Mouse (Mus musculus) heart, postnatal 0 days (tissue): Measurements from ENCODE around the gene Lsm7. TPM values are rescaled to one million over a fixed set of nuclear protein-coding genes. Genes with fewer than 3 reads are reported as not detected.
A peak's percentile ranks its signal among the peaks of the same experiment; 100 is the strongest.

Experiments
- ATAC-seq: fragments of 200-750 bp; cut with Nextera tagmentation; 2 replicates; pipeline ENCODE4 v1.8.0; 2017; ENCODE audit warnings: low read depth, moderate number of reproducible peaks, moderate library complexity; ENCODE audit not compliant: insufficient read depth
- DNase-seq: peaks from one replicate; pipeline ENCODE4 v3.0.0-alpha.2; 2016; ENCODE audit warnings: low spot score
- H3K27ac ChIP-seq: fragments of 300-500 bp; sonication (generic); 2 replicates; pipeline ENCODE4 v1.5.1; 2014; ENCODE audit warnings: low read depth, mild to moderate bottlenecking
- H3K27me3 ChIP-seq: fragments of 300-500 bp; sonication (generic); 2 replicates; pipeline ENCODE4 v1.6.1; 2014; ENCODE audit warnings: low read length, mixed read lengths; ENCODE audit not compliant: control insufficient read depth, insufficient read depth
- H3K36me3 ChIP-seq: fragments of 300-500 bp; sonication (generic); replicated peaks from 2 replicates; pipeline ENCODE4 v1.6.1; 2014; ENCODE audit warnings: low read length, mixed read lengths; ENCODE audit not compliant: control insufficient read depth, insufficient read depth
- H3K4me1 ChIP-seq: fragments of 300-500 bp; sonication (generic); 2 replicates; pipeline ENCODE4 v1.6.1; 2014; ENCODE audit warnings: antibody characterized with exemption; ENCODE audit not compliant: control insufficient read depth, insufficient read depth
- H3K4me2 ChIP-seq: fragments of 300-500 bp; sonication (generic); 2 replicates; pipeline ENCODE4 v1.6.1; 2014; ENCODE audit warnings: low read depth, mild to moderate bottlenecking, low read length, moderate library complexity
- H3K4me3 ChIP-seq: fragments of 300-500 bp; sonication (generic); 2 replicates; pipeline ENCODE4 v1.5.1; 2014; ENCODE audit warnings: low read depth, low read length
- H3K9ac ChIP-seq: fragments of 300-500 bp; sonication (generic); replicated peaks from 2 replicates; pipeline ENCODE4 v1.6.1; 2014; ENCODE audit warnings: low read depth, low read length, mixed read lengths
- H3K9me3 ChIP-seq: fragments of 300-500 bp; sonication (generic); replicated peaks from 2 replicates; pipeline ENCODE4 v1.6.1; 2016; ENCODE audit warnings: low read length; ENCODE audit not compliant: control insufficient read depth
- CTCF ChIP-seq: IDR thresholded peaks from 2 replicates; pipeline ENCODE4 v1.5.1; 2016; ENCODE audit warnings: antibody characterized with exemption, control low read depth, low read depth
- EP300 ChIP-seq: IDR thresholded peaks from 2 replicates; pipeline ENCODE4 v1.6.1; 2016; ENCODE audit warnings: antibody characterized with exemption, low read depth
- WGBS: fragments of 180-500 bp; shearing (Covaris S2); extraction: QIAGEN DNeasy Blood & Tissue Kit; methylation state at CpG from one replicate; pipeline ENCODE4 v1.1.7; 2014; 5-methylcytosine and 5-hydroxymethylcytosine counted together
- microRNA counts: library from miRNA; unstranded; fragments of <30 nt; microRNA quantifications from one replicate; lab custom pipeline; 2015
- microRNA-seq: library from miRNA; unstranded; fragments of <30 nt; microRNA quantifications from one replicate; pipeline ENCODE4, GENCODE M21; 2016
- polyA plus RNA-seq: library from polyadenylated mRNA; unstranded; fragments of >200 nt; fragmentation: Nextera tagmentation; extraction: Ambion mirVana; gene quantifications from 2 replicates; pipeline ENCODE4 v1.2.1, GENCODE M21; 2015
- total RNA-seq: library from RNA; depleted of rRNA; stranded (reverse); fragments of >200 nt; gene quantifications from 2 replicates; pipeline ENCODE4 v1.2.3, GENCODE M21; 2014; ENCODE audit warnings: low replicate concordance; rRNA removed

Gene Lsm7
- total and polyA plus RNA-seq, 2 experiments from 2014 or later: 118 to 162 TPM

GRCm38 (mm10) chr10:80804916-80805315, 50.1 kb downstream of the Lsm7 start, which contains the start of gene Amh:
Amh (plus strand) TSS chr10:80805243.
- Histone ChIP-seq H3K36me3 (peaks cover 39% of the 10 kb centered on the region), H3K27me3 (no peaks in the 10 kb centered on the region), H3K4me2 (no peak within 1 kb of the TSS), H3K9ac (no peak within 1 kb of the TSS; the same call in 1 of the 2 replicates), H3K9me3 (no peaks in the 10 kb centered on the region), H3K4me1 (peaks cover 30% of the 10 kb centered on the region; the same call in 1 of the 2 replicates), H3K4me3 (no peak within 1 kb of the TSS), H3K27ac (no peak within 1 kb of the TSS)
- TF ChIP-seq EP300 (no peak), CTCF (no peak)
- WGBS: 43% methylated on average over 6 of the region's 6 CpGs
- DNase-seq: no peak
- ATAC-seq: no peak

- Histone ChIP-seq H3K36me3 (peaks cover 39% of the 10 kb centered on the region), H3K27ac (no peak overlapping the region), H3K9me3 (no peaks in the 10 kb centered on the region), H3K27me3 (no peaks in the 10 kb centered on the region), H3K9ac (no peak overlapping the region; the same call in 1 of the 2 replicates), H3K4me3 (no peak overlapping the region), H3K4me2 (no peak overlapping the region), H3K4me1 (peaks cover 33% of the 10 kb centered on the region)
- ATAC-seq: no peak
- no peak for TF ChIP-seq EP300
- TF ChIP-seq CTCF: no peak
- no peak for DNase-seq
- 95% methylated on average over 2 of the region's 2 CpGs for WGBS
Measured at GRCm38 (mm10) chr10:80804340-80804739, 50.7 kb downstream of the Lsm7 start.

DNA sequence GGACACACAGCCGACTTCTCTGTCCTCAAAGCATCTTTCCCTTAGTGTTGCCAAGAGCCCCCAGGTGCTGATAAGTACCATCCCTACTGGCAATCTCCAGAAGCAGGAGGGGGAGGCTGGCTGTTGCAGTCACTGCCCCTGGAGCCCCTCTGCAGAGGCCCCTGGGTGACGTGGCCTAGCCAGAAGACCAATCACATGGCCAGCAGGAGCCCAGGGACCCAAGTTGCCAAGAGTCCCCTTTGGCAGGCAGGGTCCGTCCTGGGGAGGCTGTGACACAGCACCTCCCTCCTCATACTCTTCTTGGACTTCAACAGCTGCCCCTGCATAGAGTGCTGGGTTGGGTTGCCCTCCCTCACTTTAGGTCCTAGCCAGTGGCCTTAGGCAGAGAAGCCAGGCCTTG, 52.0 kb downstream of the Lsm7 start:
- TF ChIP-seq CTCF: no peak
- no peak for TF ChIP-seq EP300
- Histone ChIP-seq H3K27me3 (no peaks in the 10 kb centered on the region), H3K36me3 (peaks cover 39% of the 10 kb centered on the region), H3K4me2 (no peak overlapping the region), H3K4me1 (peaks cover 22% of the 10 kb centered on the region), H3K9ac (no peak overlapping the region), H3K27ac (no peak overlapping the region), H3K9me3 (no peaks in the 10 kb centered on the region), H3K4me3 (no peak overlapping the region)
- WGBS: 61% methylated on average over 3 of the region's 3 CpGs
- no peak for ATAC-seq
- DNase-seq: no peak

MicroRNAs within 50 kb of the gene (microRNA counts, 519-probe panel; counts per million panel counts)
- not detected for microRNA mmu-miR-1982 (lab: Ali Mortazavi, UCI)

Small RNA genes lying within 50 kb of the gene (microRNA-seq; reads per million reads assigned to microRNA genes)
- 11.6 reads per million, percentile 31 among the genes with 10 or more reads in this experiment for gene Mir1982

Other genes with a start within 250 kb of the Lsm7 start
- gene Gm49322, start 249.2 kb downstream of the Lsm7 start, total RNA-seq: 0.23 and 1.3 TPM in 2 replicates
- gene Gm49322, start 249.2 kb downstream of the Lsm7 start, polyA plus RNA-seq: 0.33 and 0.38 TPM in 2 replicates
- 141 and 149 TPM in 2 replicates for gene Csnk1g2, start 232.4 kb downstream of the Lsm7 start, total RNA-seq
- gene Csnk1g2, start 232.4 kb downstream of the Lsm7 start, polyA plus RNA-seq: 69.1 and 75.6 TPM in 2 replicates
- gene Btbd2, start 198.1 kb downstream of the Lsm7 start, total RNA-seq: 92.2 and 108 TPM in 2 replicates
- gene Btbd2, start 198.1 kb downstream of the Lsm7 start, polyA plus RNA-seq: 36.7 and 40.6 TPM in 2 replicates
- gene Mknk2, start 177.1 kb downstream of the Lsm7 start, total RNA-seq: 150 and 174 TPM in 2 replicates
- 76.9 and 78.3 TPM in 2 replicates for gene Mknk2, start 177.1 kb downstream of the Lsm7 start, polyA plus RNA-seq
- gene Mob3a, start 153.2 kb downstream of the Lsm7 start, total RNA-seq: 15.0 and 15.6 TPM in 2 replicates
- gene Mob3a, start 153.2 kb downstream of the Lsm7 start, polyA plus RNA-seq: 10.8 and 11.5 TPM in 2 replicates
- gene Izumo4, start 153.0 kb downstream of the Lsm7 start, total RNA-seq: 6.6 and 6.9 TPM in 2 replicates
- 3.6 and 7.3 TPM in 2 replicates for gene Izumo4, start 153.0 kb downstream of the Lsm7 start, polyA plus RNA-seq
- gene Ap3d1, start 112.9 kb downstream of the Lsm7 start, total RNA-seq: 72.7 and 77.9 TPM in 2 replicates
- gene Ap3d1, start 112.9 kb downstream of the Lsm7 start, polyA plus RNA-seq: 31.6 and 34.3 TPM in 2 replicates
- 19.4 and 32.8 TPM in 2 replicates for gene Dot1l, start 100.0 kb downstream of the Lsm7 start, total RNA-seq
- 13.1 and 14.0 TPM in 2 replicates for gene Dot1l, start 100.0 kb downstream of the Lsm7 start, polyA plus RNA-seq
- gene Sf3a2, start 57.0 kb downstream of the Lsm7 start, total RNA-seq: 8.8 and 12.7 TPM in 2 replicates
- gene Sf3a2, start 57.0 kb downstream of the Lsm7 start, polyA plus RNA-seq: 25.2 and 26.0 TPM in 2 replicates
- gene Plekhj1, start 56.6 kb downstream of the Lsm7 start, total RNA-seq: 29.3 and 50.6 TPM in 2 replicates
- gene Plekhj1, start 56.6 kb downstream of the Lsm7 start, polyA plus RNA-seq: 41.8 and 44.4 TPM in 2 replicates
- gene Amh, start 50.0 kb downstream of the Lsm7 start, total RNA-seq: 4.0 TPM in 1 of 2 replicates, not detected in the other
- 0.18 and 0.22 TPM in 2 replicates for gene Amh, start 50.0 kb downstream of the Lsm7 start, polyA plus RNA-seq
- gene Jsrp1, start 41.7 kb downstream of the Lsm7 start, total RNA-seq: 2.2 TPM in 1 of 2 replicates, not detected in the other
- gene Jsrp1, start 41.7 kb downstream of the Lsm7 start, polyA plus RNA-seq: 2.3 and 2.7 TPM in 2 replicates
- 2,373 and 2,460 TPM in 2 replicates for gene Oaz1, start 28.6 kb downstream of the Lsm7 start, total RNA-seq
- gene Oaz1, start 28.6 kb downstream of the Lsm7 start, polyA plus RNA-seq: 1,975 and 1,990 TPM in 2 replicates
- 0.92 and 4.2 TPM in 2 replicates for gene Lingo3, start 11.2 kb downstream of the Lsm7 start, total RNA-seq
- gene Lingo3, start 11.2 kb downstream of the Lsm7 start, polyA plus RNA-seq: 1.1 and 1.5 TPM in 2 replicates
- 35.7 and 44.4 TPM in 2 replicates for gene Sppl2b, start 66 bp upstream of the Lsm7 start, total RNA-seq
- 23.3 and 24.2 TPM in 2 replicates for gene Sppl2b, start 66 bp upstream of the Lsm7 start, polyA plus RNA-seq
- gene Tmprss9, start 16.6 kb upstream of the Lsm7 start, total RNA-seq: not detected in 2 replicates
- 0.03 TPM in 1 of 2 replicates, not detected in the other for gene Tmprss9, start 16.6 kb upstream of the Lsm7 start, polyA plus RNA-seq
- 163 and 256 TPM in 2 replicates for gene Timm13, start 45.8 kb upstream of the Lsm7 start, total RNA-seq
- gene Timm13, start 45.8 kb upstream of the Lsm7 start, polyA plus RNA-seq: 355 and 386 TPM in 2 replicates
- 13.9 and 18.9 TPM in 2 replicates for gene Lmnb2, start 63.0 kb upstream of the Lsm7 start, total RNA-seq
- gene Lmnb2, start 63.0 kb upstream of the Lsm7 start, polyA plus RNA-seq: 9.1 and 9.7 TPM in 2 replicates
- gene Gadd45b, start 74.9 kb upstream of the Lsm7 start, total RNA-seq: 18.9 and 26.8 TPM in 2 replicates
- 22.3 and 28.0 TPM in 2 replicates for gene Gadd45b, start 74.9 kb upstream of the Lsm7 start, polyA plus RNA-seq
- gene Gng7, start 159.7 kb upstream of the Lsm7 start, total RNA-seq: 0.11 and 0.93 TPM in 2 replicates
- gene Gng7, start 159.7 kb upstream of the Lsm7 start, polyA plus RNA-seq: 0.64 and 0.85 TPM in 2 replicates
- gene Diras1, start 170.5 kb upstream of the Lsm7 start, total RNA-seq: not detected in 2 replicates
- not detected in 2 replicates for gene Diras1, start 170.5 kb upstream of the Lsm7 start, polyA plus RNA-seq
- 18.7 and 29.3 TPM in 2 replicates for gene Slc39a3, start 182.2 kb upstream of the Lsm7 start, total RNA-seq
- 6.3 and 7.5 TPM in 2 replicates for gene Slc39a3, start 182.2 kb upstream of the Lsm7 start, polyA plus RNA-seq
- 98.1 and 152 TPM in 2 replicates for gene Sgta, start 205.0 kb upstream of the Lsm7 start, total RNA-seq
- gene Sgta, start 205.0 kb upstream of the Lsm7 start, polyA plus RNA-seq: 134 and 137 TPM in 2 replicates
- 23.6 and 31.2 TPM in 2 replicates for gene Thop1, start 214.8 kb upstream of the Lsm7 start, total RNA-seq
- gene Thop1, start 214.8 kb upstream of the Lsm7 start, polyA plus RNA-seq: 15.1 and 15.2 TPM in 2 replicates
- 1.3 TPM in 1 of 2 replicates, not detected in the other for gene Creb3l3, start 243.7 kb upstream of the Lsm7 start, total RNA-seq
- gene Creb3l3, start 243.7 kb upstream of the Lsm7 start, polyA plus RNA-seq: 0.55 and 0.93 TPM in 2 replicates